Mouse (Mus musculus) G1E-ER4 (cell line): ENCODE results near the gene Tnpo1. TPM values are rescaled to one million over a fixed set of nuclear protein-coding genes. Genes with fewer than 3 reads are reported as not detected.

ENCODE experiments used
- GATA1 ChIP-seq: IDR thresholded peaks from one replicate; pipeline ENCODE4 v1.8.0; 2012; ENCODE audit warnings: low read length, inconsistent platforms
- polyA plus RNA-seq: library from polyadenylated mRNA; stranded (reverse); fragments of >175 nt; gene quantifications from 2 replicates; pipeline ENCODE4 v1.2.3, GENCODE M21; 2012

Gene Tnpo1
- polyA plus RNA-seq, 1 experiment = 12.4 TPM

DNA sequence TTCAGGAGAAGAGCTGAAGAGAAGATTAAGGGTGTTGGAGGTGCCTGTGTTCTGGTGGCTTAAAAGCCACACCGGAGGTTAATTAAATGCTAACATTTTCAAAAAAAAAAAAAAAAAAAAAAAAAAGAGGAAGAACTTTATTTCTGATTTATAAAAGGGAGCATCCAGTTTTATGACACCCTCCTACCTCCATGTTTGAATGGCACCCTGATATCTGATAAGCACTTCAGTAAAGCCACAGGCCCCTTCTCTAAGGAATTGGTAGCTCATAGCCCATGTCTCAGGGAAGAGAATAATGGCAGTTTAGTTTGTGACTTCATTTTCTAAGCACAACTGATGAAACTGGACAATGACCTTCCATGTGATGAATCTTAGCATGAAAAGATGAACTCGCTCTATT lies 21.6 kb downstream of the Tnpo1 start:
- no peak for TF ChIP-seq GATA1

DNA sequence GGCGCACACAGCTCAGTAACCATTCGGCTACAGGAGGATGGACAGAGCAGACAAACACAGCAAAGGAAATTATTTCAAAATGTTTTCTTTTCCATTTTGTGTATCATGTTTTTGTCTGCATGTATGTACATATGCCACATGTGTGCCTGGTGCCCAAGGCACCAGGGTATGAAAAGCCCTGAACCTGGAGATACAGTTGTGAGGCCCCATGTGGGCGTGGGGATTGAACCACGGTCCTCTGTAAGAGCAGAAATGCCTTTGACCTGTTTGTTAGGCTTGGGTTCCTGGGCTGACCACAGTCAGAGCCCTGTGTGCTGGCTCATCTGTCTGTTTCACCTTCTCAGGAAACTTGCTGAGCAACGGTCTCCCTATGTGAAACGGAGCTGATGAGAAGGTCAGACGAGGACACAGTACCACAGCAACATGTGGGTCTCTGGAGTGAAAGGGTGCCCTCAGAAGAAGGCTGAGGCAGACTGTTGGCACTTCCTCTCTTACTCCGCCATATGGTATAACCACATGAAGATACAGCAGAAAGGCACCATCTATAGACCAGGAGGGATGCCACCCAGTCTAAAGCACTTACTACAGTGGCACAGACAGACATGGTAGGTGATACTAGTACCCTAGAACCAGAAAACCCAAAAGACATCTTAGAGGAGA lies 23.7 kb downstream of the Tnpo1 start:
- no peak for TF ChIP-seq GATA1

DNA sequence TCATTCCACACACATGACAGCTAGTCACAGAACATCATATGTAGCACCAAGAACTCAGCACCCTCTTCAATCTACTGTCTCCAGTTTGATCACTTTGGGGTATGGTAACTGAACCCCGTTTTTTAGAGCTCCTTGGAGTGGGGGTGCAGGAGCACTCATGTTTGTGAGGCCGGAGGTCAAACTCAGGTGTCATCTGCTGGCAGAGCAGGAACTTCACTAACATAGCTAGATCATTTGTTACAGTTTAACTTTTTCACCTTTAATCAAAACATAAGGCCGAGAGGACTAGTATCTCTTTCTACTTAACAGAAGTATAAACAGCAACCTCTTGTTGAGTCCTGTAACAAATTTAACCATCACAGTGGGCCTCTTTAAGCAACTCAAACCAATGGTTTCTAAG lies 26.6 kb downstream of the Tnpo1 start:
- no peak for TF ChIP-seq GATA1

DNA sequence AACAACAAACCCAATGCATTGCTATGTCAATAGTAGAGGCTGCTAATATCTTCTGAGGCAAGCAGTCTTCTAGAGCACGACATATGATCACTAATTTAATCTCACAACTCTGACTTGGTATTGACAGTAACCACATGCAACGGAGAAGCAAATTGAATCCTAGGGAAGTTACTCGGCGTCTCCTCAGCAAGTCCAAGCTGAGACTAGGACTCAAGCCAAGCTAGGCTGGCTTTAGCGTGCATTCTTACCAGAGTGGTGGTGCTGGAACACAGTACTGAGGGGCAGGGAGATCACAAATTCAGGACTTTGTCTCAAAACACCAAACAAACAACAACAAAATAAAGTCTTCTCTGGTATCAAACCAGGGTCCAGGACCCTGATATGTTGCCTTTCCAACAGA lies 28.6 kb downstream of the Tnpo1 start:
- TF ChIP-seq GATA1 = no peak

DNA sequence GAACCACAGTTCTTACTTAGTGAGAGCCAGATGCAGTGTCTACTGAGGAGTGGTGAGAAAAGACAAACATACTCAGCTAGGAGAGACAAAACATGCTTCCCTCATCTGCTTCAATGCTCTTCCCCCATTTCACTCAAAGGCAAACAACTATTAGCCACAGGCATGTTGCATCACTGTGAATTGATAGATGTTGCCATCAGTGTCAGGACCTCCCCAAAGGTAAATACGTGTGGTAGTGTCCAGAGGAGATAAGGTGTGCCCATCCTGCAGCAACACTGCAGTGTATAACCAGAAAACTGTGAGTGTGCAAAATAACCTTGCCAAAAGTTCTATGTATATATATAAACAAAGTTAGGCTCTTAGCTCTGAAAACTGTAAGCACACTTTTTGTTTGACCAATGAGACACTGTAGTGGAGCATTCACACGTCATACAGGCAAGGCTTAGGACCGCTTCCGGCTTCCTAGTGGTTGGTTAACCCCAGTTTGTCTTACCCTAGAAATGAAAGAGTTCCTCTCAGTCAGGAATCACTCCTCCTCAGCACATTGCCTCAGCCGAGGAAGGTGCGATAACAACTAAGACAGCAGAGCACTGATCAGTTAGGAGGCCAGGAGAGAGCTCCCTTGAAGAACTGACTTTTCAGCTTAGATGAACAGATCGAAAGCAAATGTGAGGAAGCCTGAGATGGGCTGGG lies 29.6 kb downstream of the Tnpo1 start:
- TF ChIP-seq GATA1 = no peak

DNA sequence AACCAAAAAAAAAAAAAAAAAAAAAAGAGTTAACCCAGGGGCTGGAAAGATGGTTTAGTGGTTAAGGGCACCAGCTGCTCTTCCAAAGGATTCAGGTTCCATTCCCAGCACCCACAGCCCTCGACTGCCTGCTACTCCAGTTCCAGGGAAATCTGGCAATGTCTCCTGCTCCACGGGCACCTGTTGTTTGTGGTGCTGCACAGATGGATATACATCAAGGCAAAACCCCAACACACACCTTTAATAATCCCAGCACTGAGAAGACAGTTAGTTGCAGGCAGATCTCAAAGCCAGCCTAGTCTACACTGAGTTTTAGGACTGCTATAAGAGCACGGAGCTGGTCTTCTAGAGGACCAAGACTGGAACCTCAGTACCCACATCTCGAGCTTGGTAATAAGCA lies 30.2 kb downstream of the Tnpo1 start:
- TF ChIP-seq GATA1 = no peak

DNA sequence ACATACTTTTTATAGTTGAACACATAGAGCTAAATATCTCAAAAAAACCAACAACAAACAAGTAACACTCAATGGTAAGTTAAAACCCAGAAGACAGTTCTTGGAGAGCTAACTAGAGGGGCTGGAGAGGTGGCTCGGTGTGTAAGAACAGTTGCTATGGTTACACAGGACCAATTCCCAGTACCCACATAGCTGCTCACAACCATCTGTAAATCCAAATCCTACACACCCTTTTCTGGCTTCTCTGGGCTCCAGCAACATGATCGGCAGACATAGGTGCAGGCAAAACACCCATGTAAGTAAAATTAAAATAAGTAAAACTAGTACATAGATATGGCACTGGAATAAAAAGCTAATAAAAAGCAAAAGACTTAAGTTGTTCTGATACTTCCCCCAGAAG lies 31.3 kb downstream of the Tnpo1 start:
- no peak for TF ChIP-seq GATA1

DNA sequence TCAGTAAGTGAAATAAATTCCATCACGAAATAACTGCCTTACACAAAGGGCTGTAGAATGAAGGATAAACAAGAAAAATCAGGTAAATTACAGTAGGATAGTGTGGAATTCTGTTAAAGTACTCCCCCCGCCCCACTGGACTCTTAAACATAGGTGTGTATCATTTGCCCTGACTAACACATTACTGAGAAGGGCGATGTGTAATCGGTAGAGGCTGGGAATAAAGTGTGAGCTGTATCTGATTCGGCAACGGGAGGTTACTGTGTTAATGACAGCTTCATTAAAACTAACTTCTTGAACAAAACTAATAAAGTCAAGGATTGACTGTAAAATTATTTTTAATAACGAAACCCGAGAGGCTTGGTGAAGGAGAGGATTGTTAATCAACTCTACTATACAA lies 34.7 kb downstream of the Tnpo1 start:
- no peak for TF ChIP-seq GATA1

DNA sequence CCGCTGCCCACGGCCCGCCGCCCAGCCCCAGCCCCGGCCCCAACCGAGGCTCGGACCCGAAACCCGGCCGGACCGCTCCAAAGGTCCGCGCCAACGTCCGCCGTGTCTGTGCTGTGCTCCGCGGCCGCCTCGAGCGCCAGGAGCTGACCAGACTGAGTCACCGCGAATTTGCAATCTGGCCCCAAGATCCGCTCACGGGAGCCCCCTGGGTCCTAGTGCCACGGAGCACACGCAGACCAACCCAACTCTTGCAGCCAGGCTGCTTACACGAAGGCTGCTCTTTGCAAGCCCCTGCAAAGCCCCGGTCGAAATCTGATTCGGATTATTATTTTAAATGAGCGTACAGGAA lies 35.3 kb downstream of the Tnpo1 start:
- TF ChIP-seq GATA1 = no peak

DNA sequence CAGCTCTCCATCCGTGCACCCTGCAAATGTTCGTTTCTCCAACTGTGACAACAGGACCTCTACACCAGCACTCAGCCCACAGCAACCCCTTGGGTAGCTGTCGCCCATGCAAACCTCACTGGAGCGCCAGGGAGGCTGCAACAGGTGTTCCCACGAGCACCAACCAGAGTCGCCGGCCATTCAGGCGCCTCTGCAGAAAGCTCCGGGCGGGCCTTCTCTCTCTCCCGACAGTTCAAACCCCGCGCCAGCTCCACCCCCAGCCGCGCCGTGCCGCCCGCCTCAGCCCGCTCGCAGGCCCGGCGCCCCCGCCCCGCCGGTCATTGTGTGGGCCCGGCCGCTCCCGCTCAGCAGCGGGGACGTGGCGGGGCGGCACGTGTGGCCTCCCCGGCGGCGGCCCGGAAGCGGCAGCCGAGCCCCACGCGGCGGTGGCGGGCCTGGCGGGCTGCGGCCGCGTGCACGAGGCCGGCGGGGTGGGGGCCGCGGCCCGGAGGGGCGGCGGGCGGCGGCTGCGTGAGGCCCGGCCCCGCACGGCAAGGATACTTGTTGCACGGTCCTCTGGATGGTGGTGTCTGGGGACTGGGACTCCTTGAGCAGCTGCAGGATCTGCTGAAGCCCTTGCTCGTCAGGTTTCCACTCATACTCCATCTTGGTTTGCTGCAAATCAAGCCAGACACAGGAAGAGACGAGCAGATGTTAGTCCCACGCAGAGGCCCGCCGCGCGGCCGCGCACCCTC lies 35.9 kb downstream of the Tnpo1 start:
- no peak for TF ChIP-seq GATA1

DNA sequence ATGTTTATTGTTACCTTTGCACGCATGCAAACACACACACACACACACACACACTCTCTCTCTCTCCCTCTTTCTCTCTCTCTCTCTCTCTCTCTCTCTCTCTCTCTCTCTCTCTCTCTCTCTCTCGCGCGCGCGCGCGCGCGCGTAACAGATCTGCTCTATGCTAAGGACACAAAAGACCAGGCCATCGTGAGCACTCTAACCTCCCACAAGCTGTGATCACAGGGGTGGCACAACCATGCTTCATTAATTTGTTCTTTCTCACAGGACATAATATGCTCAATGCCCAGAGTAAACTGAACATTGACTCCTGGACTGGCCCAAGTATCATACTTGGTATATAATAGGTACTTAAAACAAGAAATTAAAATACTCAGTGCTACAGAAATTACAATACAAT lies 37.0 kb downstream of the Tnpo1 start:
- TF ChIP-seq GATA1 = no peak

DNA sequence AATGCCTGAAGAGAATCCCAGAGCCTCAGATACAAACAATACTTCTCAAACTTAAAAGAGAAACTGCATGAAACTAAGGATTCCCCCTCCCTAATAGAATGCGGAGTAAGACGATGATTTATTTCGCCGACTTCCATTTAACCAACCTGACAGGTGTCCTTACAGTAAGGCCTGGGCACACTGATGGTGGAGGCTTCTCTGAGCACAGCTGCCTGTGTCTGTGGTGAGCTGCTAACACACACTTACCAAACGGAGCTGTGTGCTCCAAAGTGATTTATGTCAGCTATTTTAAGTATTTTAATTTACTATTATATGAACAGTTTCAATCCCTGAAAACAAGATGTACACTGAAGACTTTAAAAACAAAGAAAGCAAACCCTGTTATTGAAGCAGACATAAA lies 42.4 kb downstream of the Tnpo1 start:
- no peak for TF ChIP-seq GATA1

DNA sequence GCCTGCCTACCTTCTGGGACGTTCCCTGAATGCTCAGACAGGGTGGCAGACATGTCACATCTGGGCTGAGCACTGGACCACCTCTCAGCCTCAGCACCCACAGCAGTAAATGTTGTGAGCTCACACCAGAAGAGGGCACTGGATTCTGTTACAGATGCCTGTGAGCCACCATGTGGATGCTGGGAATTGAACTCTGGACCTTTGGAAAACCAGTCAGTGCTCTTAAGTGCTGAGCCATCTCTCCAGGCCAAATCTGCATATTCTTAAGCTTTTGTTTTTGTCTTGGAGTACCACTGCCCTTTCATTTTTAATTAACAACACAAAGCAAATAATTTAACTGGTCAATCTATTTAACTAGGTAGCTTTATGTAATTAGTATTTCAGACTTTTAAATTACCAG lies 44.2 kb downstream of the Tnpo1 start:
- TF ChIP-seq GATA1 = no peak

DNA sequence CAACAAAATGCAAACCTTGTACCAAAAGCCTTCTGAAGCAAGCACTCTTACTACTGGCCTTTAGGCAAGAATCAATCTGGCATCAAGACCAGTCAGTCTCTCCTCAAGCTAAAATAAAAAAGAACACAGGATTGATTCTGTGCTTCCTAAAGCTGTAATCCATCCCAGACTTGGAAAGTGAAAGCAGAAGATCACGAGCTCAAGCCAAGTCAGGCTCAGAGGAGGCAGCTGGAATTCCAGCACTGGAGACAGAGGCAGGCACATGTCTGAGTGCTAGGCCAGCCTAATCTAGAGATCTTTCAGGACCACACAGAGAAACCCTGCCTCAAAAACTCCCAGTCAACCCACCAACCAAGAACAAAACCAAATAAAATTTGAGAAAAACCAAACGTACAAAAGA lies 45.8 kb downstream of the Tnpo1 start:
- TF ChIP-seq GATA1 = no peak

DNA sequence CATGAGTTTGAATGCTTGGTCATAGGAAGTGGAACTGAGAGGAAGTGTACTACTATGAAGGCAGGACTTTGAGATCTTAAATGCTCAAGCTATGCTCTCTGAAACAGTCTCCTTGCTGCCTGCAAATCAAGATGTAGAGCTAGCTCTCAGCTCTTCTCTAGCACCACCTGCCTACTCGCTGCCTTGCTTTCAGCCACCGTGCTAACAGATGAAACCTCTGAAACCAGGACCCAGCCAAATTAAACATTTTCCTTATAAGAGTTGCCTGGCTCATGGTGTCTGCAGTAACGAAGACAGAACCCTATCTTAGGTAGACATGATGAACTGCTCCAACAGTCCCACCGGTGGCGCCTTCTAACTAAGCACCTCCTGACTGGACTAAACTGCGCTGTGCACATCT lies 46.8 kb downstream of the Tnpo1 start:
- TF ChIP-seq GATA1 = no peak

DNA sequence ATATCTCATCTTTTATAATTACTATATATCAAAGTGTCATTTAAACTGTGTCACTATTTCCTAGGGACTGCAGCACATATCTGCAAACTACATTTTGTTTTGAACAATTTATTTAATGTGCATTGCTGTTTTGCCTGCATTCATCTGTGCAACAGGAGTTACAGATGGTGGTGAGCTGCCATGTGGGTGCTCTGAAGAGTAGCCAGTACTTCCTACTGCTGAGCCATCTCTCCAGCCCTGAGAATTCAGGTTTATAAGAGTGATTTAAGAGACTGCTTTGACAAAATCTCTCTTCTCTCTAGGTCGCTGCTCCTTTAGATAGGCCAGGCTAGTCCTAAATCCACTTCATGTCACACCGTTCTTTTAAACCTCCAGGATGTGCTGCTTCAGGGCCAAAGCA lies 49.0 kb downstream of the Tnpo1 start:
- TF ChIP-seq GATA1 = no peak

DNA sequence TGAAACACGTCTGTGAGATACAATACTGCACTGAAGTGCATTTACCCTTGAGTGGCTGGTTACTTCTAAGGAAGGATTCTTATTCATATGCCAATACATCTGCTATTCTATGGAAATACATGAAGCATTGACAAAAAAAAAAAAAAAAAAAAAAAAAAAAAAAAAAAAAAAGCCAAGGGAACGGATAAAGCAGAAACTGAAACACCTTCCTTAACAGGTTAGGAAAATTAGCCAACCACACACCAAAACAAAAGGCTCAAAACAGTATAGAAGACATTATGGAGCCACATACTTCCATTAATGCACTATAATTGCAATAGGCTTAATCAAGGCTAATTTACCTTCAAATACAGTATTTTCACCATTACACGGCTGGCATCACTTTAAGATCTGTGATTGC lies 51.5 kb downstream of the Tnpo1 start:
- no peak for TF ChIP-seq GATA1
